Mouse (Mus musculus): Measurements from ENCODE around the gene App.

Gene App

DNA sequence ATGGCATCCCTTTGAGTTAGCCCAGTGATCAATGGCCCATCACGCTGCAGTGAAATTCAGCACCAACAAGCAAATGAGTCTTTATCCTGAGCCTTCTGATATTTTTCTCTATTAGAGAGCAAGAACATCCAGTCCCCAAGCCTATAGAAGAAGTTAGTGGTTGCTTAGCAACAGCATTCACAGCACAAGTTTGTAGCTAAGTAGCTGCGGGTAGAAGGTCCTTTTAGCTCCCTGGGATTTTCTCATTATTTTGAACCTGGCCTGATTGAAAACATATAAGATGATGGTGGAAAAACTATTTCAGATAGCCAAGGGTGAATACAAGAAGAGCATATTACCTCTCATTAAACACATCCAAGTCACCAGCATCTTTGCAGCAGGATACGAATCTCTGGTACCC, 256.8 kb downstream of the App start:
- no peak for DNase-seq (ENCODE audit: extremely low read depth, insufficient read length, low spot score)

- DNase-seq (ENCODE audit: extremely low read depth, insufficient read length, low spot score), result no peak
Measured at GRCm38 (mm10) chr16:84911477-84912165, 261.9 kb downstream of the App start.

DNA sequence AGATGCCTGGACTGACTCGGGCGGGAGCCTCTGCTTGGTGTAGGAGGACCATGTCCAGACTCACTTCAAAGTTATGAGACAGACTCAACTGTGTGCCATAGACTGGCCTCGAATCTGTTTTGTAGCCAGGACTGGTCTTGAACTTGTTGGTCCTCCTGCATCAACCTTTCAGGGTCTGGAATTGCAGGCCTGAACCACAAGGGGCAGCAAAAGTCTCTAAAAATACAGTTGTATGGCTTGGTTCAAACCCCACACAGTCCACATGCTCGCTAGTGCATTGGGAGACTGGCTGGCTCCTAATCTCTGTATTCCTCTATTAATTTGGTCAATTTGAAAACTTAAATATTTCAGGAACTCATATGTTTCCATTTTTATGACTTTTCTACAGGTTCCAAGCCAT, 270.6 kb downstream of the App start:
- DNase-seq (ENCODE audit: extremely low read depth, insufficient read length, low spot score), result no peak
